ENCODE assay signal across 13 mouse cellular contexts in genomic region chr6:132649399-132649798, GRCm38 (mm10). TPM values are rescaled to one million over a fixed set of nuclear protein-coding genes. Genes with fewer than 3 reads are reported as not detected.
DNase-seq lines count a peak whose midpoint lies in the region; ATAC-seq and TF ChIP-seq lines count a peak whose summit lies in the region.
"Had no signal": no experiment of that assay in that cellular context is flagged by ENCODE, and none has a peak within 500 bp of the region (broad histone marks: within the 10 kb centered on the region; RNA-seq: fewer than 3 reads in every experiment).

No protein-coding gene starts in this region.

- H3K27ac ChIP-seq in kidney, postnatal 0 days, result no peak overlapping the region
- no peak overlapping the region for H3K27ac ChIP-seq in kidney, embryonic 15.5 days
- H3K27ac ChIP-seq: embryonic facial prominence, embryonic 12.5 days had no signal

- no peak for ATAC-seq in kidney, postnatal 0 days (replicated peaks; ENCODE audit: low FRiP score, low read depth)
- no peak for ATAC-seq in kidney, embryonic 15.5 days (replicated peaks; ENCODE audit: low FRiP score)

- DNase-seq in kidney, postnatal 0 days (ENCODE audit: low spot score), result peak; percentile 81
- DNase-seq in Muller cell, postnatal 12 days (ENCODE audit: inconsistent ontology term), result peak; percentile 3
- peak; percentile 4 for DNase-seq in forelimb bud, embryonic 11.5 days (ENCODE audit: low read depth, low spot score)
- no peak for DNase-seq in left cerebral cortex, postnatal 36 days (ENCODE audit: low spot score in 2 of 2)
- no peak for DNase-seq in gastrocnemius, postnatal 10 days
- DNase-seq: heart, postnatal 4 days; layer of hippocampus, adult 9-11 months; lung, adult 2 months had no signal

- no peaks in the 10 kb centered on the region for H3K4me1 ChIP-seq in kidney, postnatal 0 days (replicated peaks; ENCODE audit: insufficient read depth, low read length)
- H3K4me1 ChIP-seq in kidney, embryonic 15.5 days, result no peaks in the 10 kb centered on the region
- no peaks in the 10 kb centered on the region for H3K4me1 ChIP-seq in E14TG2a.4 (replicated peaks; ENCODE audit: low read depth, low read length)
- H3K4me1 ChIP-seq: embryonic facial prominence, embryonic 12.5 days had no signal

- intact Hi-C loops in left cerebral cortex, postnatal 36 days (cut with DNase I), result loop anchor here (5.0 kb wide), 1 partner anchor 1228 kb away; no protein-coding TSS in a partner anchor

- no peak overlapping the region for H3K9ac ChIP-seq in kidney, postnatal 0 days (ENCODE audit: low read depth, low read length)
- no peak overlapping the region for H3K9ac ChIP-seq in kidney, embryonic 15.5 days
- H3K9ac ChIP-seq: embryonic facial prominence, embryonic 12.5 days had no signal

- H3K4me3 ChIP-seq in kidney, postnatal 0 days (replicated peaks; ENCODE audit: low read depth, low read length), result no peak overlapping the region
- H3K4me3 ChIP-seq in kidney, embryonic 15.5 days (replicated peaks), result no peak overlapping the region
- no peak overlapping the region for H3K4me3 ChIP-seq in E14TG2a.4 (replicated peaks; ENCODE audit: low read length)
- H3K4me3 ChIP-seq: embryonic facial prominence, embryonic 12.5 days had no signal

- TF ChIP-seq CTCF in kidney, postnatal 0 days (IDR thresholded peaks at IDR 0.05; ENCODE audit: low read depth), result peak; percentile 79
- TF ChIP-seq CTCF in E14TG2a.4 (conservative IDR thresholded peaks at IDR 0.05; ENCODE audit: low read length), result peak; percentile 49

- no peak overlapping the region for H3K4me2 ChIP-seq in kidney, postnatal 0 days (ENCODE audit: low read length)
- H3K4me2 ChIP-seq in kidney, embryonic 15.5 days, result no peak overlapping the region
- H3K4me2 ChIP-seq: embryonic facial prominence, embryonic 12.5 days had no signal

- no peaks in the 10 kb centered on the region for H3K27me3 ChIP-seq in kidney, postnatal 0 days (ENCODE audit: insufficient read depth, low read length)
- H3K27me3 ChIP-seq in kidney, embryonic 15.5 days, result no peaks in the 10 kb centered on the region
- H3K27me3 ChIP-seq in E14TG2a.4 (ENCODE audit: insufficient read depth, low read length), result no peaks in the 10 kb centered on the region
- H3K27me3 ChIP-seq: embryonic facial prominence, embryonic 12.5 days had no signal

- H3K36me3 ChIP-seq in kidney, postnatal 0 days (ENCODE audit: insufficient read depth, low read length), result no peaks in the 10 kb centered on the region
- H3K36me3 ChIP-seq in kidney, embryonic 15.5 days, result no peaks in the 10 kb centered on the region
- no peaks in the 10 kb centered on the region for H3K36me3 ChIP-seq in E14TG2a.4 (ENCODE audit: insufficient read depth, low read length)
- H3K36me3 ChIP-seq: embryonic facial prominence, embryonic 12.5 days had no signal

- no peaks in the 10 kb centered on the region for H3K9me3 ChIP-seq in kidney, postnatal 0 days (replicated peaks; ENCODE audit: low read length)
- H3K9me3 ChIP-seq in kidney, embryonic 15.5 days (replicated peaks), result no peaks in the 10 kb centered on the region
- H3K9me3 ChIP-seq in E14TG2a.4 (ENCODE audit: low read length), result no peaks in the 10 kb centered on the region
- H3K9me3 ChIP-seq: embryonic facial prominence, embryonic 12.5 days had no signal

RNA-seq across cellular contexts. Expression of gene A630073D07Rik, which starts 1.9 kb away (rescaled TPM):
- not detected in 2 replicates for polyA plus RNA-seq in kidney, postnatal 0 days (2015; fragmentation: Nextera tagmentation; extraction: Ambion mirVana)
- polyA plus RNA-seq in kidney, embryonic 15.5 days (2015; fragmentation: Nextera tagmentation; extraction: Ambion mirVana), result not detected in 2 replicates
- not detected for total RNA-seq in left cerebral cortex, postnatal 36 days (2021)
- total RNA-seq in gastrocnemius, postnatal 10 days (2021), result not detected
- total RNA-seq: heart, postnatal 4 days had no signal
- polyA plus RNA-seq: embryonic facial prominence, embryonic 12.5 days; lung, adult 2 months; neural tube, embryonic 11.5 days; small intestine, adult 2 months had no signal

RNA-seq across cellular contexts. Expression of gene Tas2r120, which starts 7.4 kb away (rescaled TPM):
- polyA plus RNA-seq in kidney, postnatal 0 days (2015; fragmentation: Nextera tagmentation; extraction: Ambion mirVana), result not detected in 2 replicates
- not detected in 2 replicates for polyA plus RNA-seq in kidney, embryonic 15.5 days (2015; fragmentation: Nextera tagmentation; extraction: Ambion mirVana)
- total RNA-seq in left cerebral cortex, postnatal 36 days (2021), result not detected
- total RNA-seq in gastrocnemius, postnatal 10 days (2021), result not detected
- total RNA-seq: heart, postnatal 4 days had no signal
- polyA plus RNA-seq: embryonic facial prominence, embryonic 12.5 days; lung, adult 2 months; neural tube, embryonic 11.5 days; small intestine, adult 2 months had no signal

RNA-seq across cellular contexts. Expression of gene Tas2r121, which starts 51.4 kb away (rescaled TPM):
- polyA plus RNA-seq in kidney, postnatal 0 days (2015; fragmentation: Nextera tagmentation; extraction: Ambion mirVana), result not detected in 2 replicates
- polyA plus RNA-seq in kidney, embryonic 15.5 days (2015; fragmentation: Nextera tagmentation; extraction: Ambion mirVana), result not detected in 2 replicates
- not detected for total RNA-seq in left cerebral cortex, postnatal 36 days (2021)
- total RNA-seq in gastrocnemius, postnatal 10 days (2021), result not detected
- total RNA-seq: heart, postnatal 4 days had no signal
- polyA plus RNA-seq: embryonic facial prominence, embryonic 12.5 days; lung, adult 2 months; neural tube, embryonic 11.5 days; small intestine, adult 2 months had no signal

RNA-seq across cellular contexts. Expression of gene Prp2, which starts 53.7 kb away (rescaled TPM):
- polyA plus RNA-seq in kidney, postnatal 0 days (2015; fragmentation: Nextera tagmentation; extraction: Ambion mirVana), result not detected in 2 replicates
- polyA plus RNA-seq in kidney, embryonic 15.5 days (2015; fragmentation: Nextera tagmentation; extraction: Ambion mirVana), result not detected in 2 replicates
- not detected for total RNA-seq in left cerebral cortex, postnatal 36 days (2021)
- total RNA-seq in gastrocnemius, postnatal 10 days (2021), result not detected
- total RNA-seq: heart, postnatal 4 days had no signal
- polyA plus RNA-seq: embryonic facial prominence, embryonic 12.5 days; lung, adult 2 months; neural tube, embryonic 11.5 days; small intestine, adult 2 months had no signal

Comparison
In these comparisons a context has a peak if more than half of its experiments do, and no peak if none do; other contexts are left out.
1. DNase-seq: peak in kidney, postnatal 0 days (single experiment), Muller cell, postnatal 12 days (single experiment) and forelimb bud, embryonic 11.5 days (single experiment); none in left cerebral cortex, postnatal 36 days (0 of 2) and gastrocnemius, postnatal 10 days (single experiment).